Mouse (Mus musculus) testis, adult 2 months (tissue): Measurements from ENCODE around the gene Slc22a5. TPM values are rescaled to one million over a fixed set of nuclear protein-coding genes. Genes with fewer than 3 reads are reported as not detected.

Source experiments
- H3K27ac ChIP-seq: fragments of 200-500 bp; 2 replicates; pipeline ENCODE4 v1.5.1; 2012; ENCODE audit warnings: low read depth, low read length; ENCODE audit not compliant: control insufficient read depth, insufficient read depth
- H3K27me3 ChIP-seq: fragments of 200-500 bp; 2 replicates; pipeline ENCODE4 v1.6.1; 2012; ENCODE audit warnings: mild to moderate bottlenecking, low read length, moderate library complexity; ENCODE audit not compliant: control insufficient read depth, insufficient read depth
- H3K36me3 ChIP-seq: fragments of 200-500 bp; 2 replicates; pipeline ENCODE4 v1.6.1; 2012; ENCODE audit warnings: mild to moderate bottlenecking, low read length; ENCODE audit not compliant: control insufficient read depth, insufficient read depth
- H3K4me1 ChIP-seq: fragments of 200-500 bp; 2 replicates; pipeline ENCODE4 v1.6.1; 2012; ENCODE audit warnings: low read length; ENCODE audit not compliant: control insufficient read depth, insufficient read depth
- H3K4me3 ChIP-seq: fragments of 200-500 bp; 2 replicates; pipeline ENCODE4 v1.5.1; 2012; ENCODE audit warnings: low read depth, mild to moderate bottlenecking, low read length, moderate library complexity, mixed read lengths; ENCODE audit not compliant: control insufficient read depth
- CTCF ChIP-seq: fragments of 200-500 bp; IDR thresholded peaks from 2 replicates; pipeline ENCODE4 v1.5.1; 2012; ENCODE audit warnings: low read depth, mild to moderate bottlenecking, inconsistent platforms, low read length, moderate library complexity; ENCODE audit not compliant: control insufficient read depth, insufficient read depth, insufficient replicate concordance
- POLR2A ChIP-seq: fragments of 200-500 bp; IDR thresholded peaks from 2 replicates; pipeline ENCODE4 v1.6.1; 2012; ENCODE audit warnings: low read depth, mild to moderate bottlenecking, inconsistent platforms, low read length, moderate library complexity; ENCODE audit not compliant: control insufficient read depth
- polyA plus RNA-seq: library from polyadenylated mRNA; depleted of rRNA; stranded (reverse); fragments of >200 nt; gene quantifications from 2 replicates; pipeline ENCODE4 v1.2.3, GENCODE M21; 2012

Slc22a5 gene
- polyA plus RNA-seq, 1 experiment, result 20.7 TPM

DNA sequence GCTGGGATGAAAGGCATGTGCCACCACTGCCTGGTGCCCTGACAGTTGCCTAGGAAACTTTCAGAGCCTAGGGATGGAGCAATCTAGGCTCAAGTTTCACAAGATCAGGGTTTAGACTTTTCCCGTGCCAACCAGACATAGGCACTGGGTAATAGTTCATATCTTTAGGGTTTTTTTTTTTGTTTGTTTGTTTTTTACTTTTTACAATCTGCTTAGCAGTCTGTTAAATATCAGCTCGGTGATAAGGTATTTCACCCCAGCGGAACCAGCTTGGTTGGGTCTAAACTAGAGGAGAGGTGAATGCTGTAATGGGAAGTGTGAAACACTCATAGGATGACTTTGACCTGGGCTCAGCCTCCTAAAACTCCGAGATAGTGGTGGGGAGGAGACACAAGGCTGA, 19.6 kb upstream of the Slc22a5 start:
- H3K27me3 ChIP-seq, result no peaks in the 10 kb centered on the region
- no peak overlapping the region for H3K27ac ChIP-seq
- H3K4me1 ChIP-seq, result no peaks in the 10 kb centered on the region
- no peaks in the 10 kb centered on the region for H3K36me3 ChIP-seq
- no peak overlapping the region for H3K4me3 ChIP-seq
- TF ChIP-seq CTCF (no peak), POLR2A (no peak)

DNA sequence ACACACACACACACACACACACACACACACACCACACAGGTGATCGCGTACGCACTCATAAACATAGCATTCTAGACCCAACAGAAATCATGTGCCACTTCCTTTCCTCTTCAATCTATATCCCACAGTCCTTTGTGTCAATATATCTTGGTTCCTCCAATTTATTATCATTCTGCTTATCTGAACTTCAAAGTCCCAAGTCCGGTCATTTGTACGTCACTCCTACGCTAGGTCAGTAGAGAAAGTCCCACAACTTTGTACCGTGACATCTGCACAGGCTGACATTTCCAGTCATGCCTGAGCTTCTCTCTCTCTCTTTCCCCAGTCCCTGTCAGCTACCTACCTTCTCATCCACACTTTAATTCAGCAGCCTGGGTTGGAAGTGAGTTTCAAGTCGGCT, 17.2 kb upstream of the Slc22a5 start:
- no peaks in the 10 kb centered on the region for H3K36me3 ChIP-seq
- TF ChIP-seq CTCF (no peak), POLR2A (no peak)
- H3K27me3 ChIP-seq, result no peaks in the 10 kb centered on the region
- H3K27ac ChIP-seq, result no peak overlapping the region
- H3K4me1 ChIP-seq, result peaks cover 3% of the 10 kb centered on the region; the same call in 1 of the 2 replicates
- H3K4me3 ChIP-seq, result no peak overlapping the region

DNA sequence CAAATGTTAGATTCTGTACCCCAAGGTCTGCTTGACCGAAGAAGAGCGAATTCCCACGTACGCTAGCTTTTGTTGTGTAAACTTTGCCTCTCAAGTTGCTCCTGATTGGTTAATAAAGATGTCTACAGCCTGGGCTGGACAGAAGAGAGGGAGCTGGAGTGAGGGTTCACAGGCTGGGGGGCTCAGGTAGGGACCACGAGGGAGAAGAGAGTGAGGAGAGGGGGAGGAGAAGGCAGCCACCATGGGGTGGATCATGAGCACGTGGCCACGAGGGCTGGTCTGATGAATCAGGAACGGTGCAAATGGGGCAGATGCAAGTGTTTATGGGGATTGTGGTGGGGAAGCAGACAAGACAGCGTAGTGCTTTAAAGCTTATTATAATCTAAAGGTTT, 13.1 kb upstream of the Slc22a5 start:
- TF ChIP-seq CTCF, result no peak
- TF ChIP-seq POLR2A, result no peak
- Histone ChIP-seq H3K4me3 (no peak overlapping the region), H3K4me1 (peaks cover 11% of the 10 kb centered on the region), H3K27me3 (no peaks in the 10 kb centered on the region), H3K27ac (peak overlapping the region; percentile 72), H3K36me3 (no peaks in the 10 kb centered on the region)

DNA sequence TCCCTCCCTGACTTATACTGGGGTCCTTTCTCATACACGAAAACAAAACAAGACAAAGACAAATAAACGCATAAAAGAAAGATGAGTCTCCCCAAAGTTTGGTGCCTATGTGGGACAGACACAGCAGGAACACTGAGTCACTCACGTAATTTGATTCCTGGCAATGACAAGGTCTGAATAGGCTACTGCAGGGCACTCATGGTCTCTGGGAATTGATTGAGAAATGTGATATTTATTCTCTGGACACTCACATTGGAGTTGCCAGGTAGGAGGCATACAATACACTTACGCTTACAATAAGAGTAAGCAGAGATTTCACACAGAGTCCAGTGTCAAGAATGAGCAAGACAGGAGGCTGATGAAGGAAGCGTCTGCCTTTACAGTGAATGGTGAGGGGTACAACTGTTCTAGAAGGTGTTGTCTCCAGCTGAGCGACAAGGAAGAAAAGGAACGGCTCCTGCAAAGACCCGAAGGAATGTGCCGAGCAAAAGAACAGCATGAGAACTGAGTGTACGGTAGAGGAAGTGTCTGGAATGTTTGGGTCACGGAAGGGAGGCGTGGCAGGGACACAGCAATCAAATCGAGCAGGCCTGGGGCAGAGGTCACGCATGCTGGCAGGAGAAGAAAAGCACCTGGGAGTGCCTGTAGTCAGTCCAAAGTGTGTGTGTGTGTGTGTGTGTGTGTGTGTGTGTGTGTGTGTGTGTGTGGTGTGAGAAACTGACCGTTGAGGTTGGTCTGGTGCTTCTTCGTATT, 12.5 kb upstream of the Slc22a5 start:
- Histone ChIP-seq H3K4me1 (peaks cover 11% of the 10 kb centered on the region), H3K27me3 (no peaks in the 10 kb centered on the region), H3K4me3 (no peak overlapping the region), H3K36me3 (no peaks in the 10 kb centered on the region), H3K27ac (peak overlapping the region; percentile 72)
- TF ChIP-seq POLR2A (no peak), CTCF (no peak)

DNA sequence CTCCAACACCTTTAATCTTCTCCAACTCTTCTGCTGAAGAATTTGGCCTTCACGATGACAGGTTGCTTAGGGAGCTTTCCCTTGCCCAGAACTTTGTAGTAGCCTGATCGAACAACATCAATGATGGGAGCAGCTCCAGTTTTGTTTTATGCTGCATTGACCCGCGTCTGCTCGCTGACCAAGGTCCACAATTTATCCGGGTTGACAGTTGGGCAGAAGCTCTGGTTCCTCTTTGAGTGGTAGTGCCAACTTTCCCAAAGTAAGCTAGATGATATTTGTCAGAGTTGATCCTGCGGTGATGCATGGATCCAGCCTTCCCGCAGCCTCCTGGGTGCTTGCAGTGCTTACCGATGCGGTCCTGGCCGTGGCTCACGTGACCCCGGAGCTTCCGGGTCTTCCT, 11.3 kb upstream of the Slc22a5 start:
- TF ChIP-seq CTCF (no peak), POLR2A (no peak)
- no peak overlapping the region; the same call in 1 of the 2 replicates for H3K4me3 ChIP-seq
- H3K27me3 ChIP-seq, result no peaks in the 10 kb centered on the region
- H3K36me3 ChIP-seq, result no peaks in the 10 kb centered on the region
- H3K27ac ChIP-seq, result peak overlapping the region; percentile 7
- H3K4me1 ChIP-seq, result peaks cover 11% of the 10 kb centered on the region

DNA sequence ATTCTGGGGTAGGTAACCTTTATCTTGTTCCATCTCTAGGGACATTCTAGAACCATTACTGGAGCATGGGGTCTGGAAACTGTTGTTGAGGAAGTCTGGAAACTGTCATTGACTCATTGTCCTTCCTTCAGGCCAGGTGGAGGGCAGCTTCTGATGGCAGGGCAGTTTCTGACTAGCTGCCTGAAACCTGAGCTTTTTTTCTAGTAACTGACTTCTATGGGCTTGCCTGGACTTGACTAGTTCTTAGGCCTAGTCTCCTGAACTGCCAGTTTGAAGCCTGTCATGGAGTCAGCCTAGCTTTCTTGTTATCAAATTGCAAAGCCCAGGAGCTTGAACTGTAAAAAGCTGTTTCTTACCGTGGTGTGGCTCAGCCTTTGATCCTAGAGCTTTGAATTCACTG, 9.5 kb upstream of the Slc22a5 start:
- Histone ChIP-seq H3K4me1 (peaks cover 11% of the 10 kb centered on the region), H3K4me3 (no peak overlapping the region), H3K27ac (no peak overlapping the region), H3K27me3 (no peaks in the 10 kb centered on the region), H3K36me3 (no peaks in the 10 kb centered on the region)
- no peak for TF ChIP-seq POLR2A
- TF ChIP-seq CTCF, result no peak

DNA sequence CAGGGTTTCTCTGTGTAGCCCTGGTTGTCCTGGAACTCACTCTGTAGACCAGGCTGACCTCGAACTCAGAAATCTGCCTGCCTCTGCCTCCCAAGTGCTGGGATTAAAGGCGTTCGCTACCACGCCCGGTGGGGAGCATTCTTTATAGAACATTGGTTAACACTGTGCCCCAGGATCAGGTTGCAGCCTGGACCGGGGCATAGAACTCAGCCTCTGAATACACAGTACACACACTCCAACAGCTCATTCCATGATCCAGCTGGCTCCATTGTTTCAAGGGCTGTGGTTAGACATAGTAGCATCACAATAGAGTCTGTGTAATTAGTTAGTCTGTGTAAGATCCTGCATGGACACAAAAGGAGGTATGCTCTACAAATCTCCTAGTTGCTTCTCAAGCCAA, 8.5 kb upstream of the Slc22a5 start:
- no peaks in the 10 kb centered on the region for H3K36me3 ChIP-seq
- no peak overlapping the region for H3K4me3 ChIP-seq

DNA sequence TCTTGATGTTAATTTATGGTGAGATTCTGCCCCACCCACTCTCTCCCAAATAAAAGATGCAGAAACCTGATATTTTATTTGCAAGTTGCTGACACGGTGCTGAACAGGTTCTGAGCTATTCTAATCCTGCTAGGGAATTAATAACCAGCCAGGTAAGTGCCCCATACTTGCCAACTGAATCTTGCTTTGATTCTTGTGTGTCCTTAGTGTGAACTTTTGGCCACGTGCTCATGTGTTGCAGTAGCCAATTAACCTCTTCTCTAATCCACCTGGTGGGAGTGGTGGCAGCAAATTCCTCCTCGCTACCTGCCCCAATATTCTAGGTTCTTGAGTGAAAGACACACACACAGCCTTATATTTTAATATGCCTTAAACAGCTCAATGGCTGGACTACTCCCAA, 7.5 kb upstream of the Slc22a5 start:
- H3K27me3 ChIP-seq, result no peaks in the 10 kb centered on the region
- no peak overlapping the region for H3K4me3 ChIP-seq
- no peaks in the 10 kb centered on the region for H3K36me3 ChIP-seq
- H3K27ac ChIP-seq, result no peak overlapping the region
- no peak for TF ChIP-seq POLR2A
- TF ChIP-seq CTCF, result no peak
- H3K4me1 ChIP-seq, result peaks cover 8% of the 10 kb centered on the region

More for the DNA sequence above, 8.5 kb upstream of the Slc22a5 start:
- no peak overlapping the region for H3K27ac ChIP-seq
- peaks cover 11% of the 10 kb centered on the region for H3K4me1 ChIP-seq
- TF ChIP-seq CTCF, result no peak
- TF ChIP-seq POLR2A, result no peak
- no peaks in the 10 kb centered on the region for H3K27me3 ChIP-seq
